ENCODE assay signal across 9 mouse cellular contexts in genomic region chr9:51277834-51278498, GRCm38 (mm10). TPM values are rescaled to one million over a fixed set of nuclear protein-coding genes. Genes with fewer than 3 reads are reported as not detected.
A peak's percentile ranks its signal among the peaks of the same experiment; 100 is the strongest.
DNase-seq lines count a peak whose midpoint lies in the region; TF ChIP-seq lines count a peak whose summit lies in the region.
"Had no signal": no experiment of that assay in that cellular context is flagged by ENCODE, and none has a peak within 500 bp of the region (broad histone marks: within the 10 kb centered on the region; RNA-seq: fewer than 3 reads in every experiment).

No protein-coding gene starts in this region.

- peak overlapping the region; percentile 85 for H3K27ac ChIP-seq in hindbrain, embryonic 10.5 days

- peaks cover 21% of the 10 kb centered on the region for H3K4me1 ChIP-seq in hindbrain, embryonic 10.5 days (replicated peaks)

- 21% methylated on average over 13 of the region's 13 CpGs for WGBS in hindbrain, embryonic 10.5 days

- no peaks in the 10 kb centered on the region for H3K79me3 ChIP-seq in C2C12 (ENCODE audit: low read depth)

- no peak for TF ChIP-seq CTCF in C2C12 (IDR thresholded peaks at IDR 0.05; ENCODE audit: control insufficient read depth, insufficient read depth, insufficient read length)

- intact Hi-C loops in left cerebral cortex, postnatal 25 days (cut with DNase I) = loop anchor here (5.0 kb wide), 1 partner anchor 116 kb away; no protein-coding TSS in a partner anchor

- peak; percentile 8 for DNase-seq in embryo, embryonic 10 days (ENCODE audit: low spot score)
- no peak for DNase-seq in embryo, embryonic 9.5 days (ENCODE audit: extremely low spot score)
- no peak for DNase-seq in hindbrain, embryonic 10.5 days (ENCODE audit: low spot score)
- DNase-seq in mesoderm, embryonic 11.5 days (ENCODE audit: low read depth, low spot score) = peak; percentile 6
- no peak for DNase-seq in adrenal gland, adult 2 months
- no peak for DNase-seq in left cerebral cortex, postnatal 25 days (ENCODE audit: low spot score in 2 of 2)
- DNase-seq in MN1 (ENCODE audit: low spot score) = no peak

- H3K27me3 ChIP-seq in C2C12 (ENCODE audit: control insufficient read depth, insufficient read depth, insufficient read length) = peaks cover 5% of the 10 kb centered on the region
- H3K27me3 ChIP-seq in hindbrain, embryonic 10.5 days (ENCODE audit: insufficient read depth, poor library complexity, severe bottlenecking) = peaks cover 50% of the 10 kb centered on the region

- H3K9me3 ChIP-seq in hindbrain, embryonic 10.5 days = no peaks in the 10 kb centered on the region

- no peaks in the 10 kb centered on the region for H3K79me2 ChIP-seq in C2C12 (ENCODE audit: control insufficient read depth, insufficient read depth)

- peak overlapping the region; percentile 6 for H3K4me3 ChIP-seq in C2C12 (ENCODE audit: insufficient read depth, poor library complexity, severe bottlenecking)
- H3K4me3 ChIP-seq in hindbrain, embryonic 10.5 days = peak overlapping the region; percentile 70

- no peak overlapping the region for H3ac ChIP-seq in C2C12 (ENCODE audit: control insufficient read depth, insufficient read length, low read depth)

- no peaks in the 10 kb centered on the region for H3K36me3 ChIP-seq in C2C12 (ENCODE audit: control insufficient read depth, insufficient read depth)
- H3K36me3 ChIP-seq in hindbrain, embryonic 10.5 days = no peaks in the 10 kb centered on the region

TF ChIP-seq in C2C12, 6 proteins besides CTCF, POLR2A, EP300 and RAD21:
- TF ChIP-seq CEBPB (IDR thresholded peaks at IDR 0.05; ENCODE audit: low read depth) (no peak), MAX (IDR thresholded peaks at IDR 0.05) (no peak), MYOG (IDR thresholded peaks at IDR 0.05; ENCODE audit: control insufficient read depth, extremely low read depth, insufficient read length) (no peak), FOSL1 (IDR thresholded peaks at IDR 0.05; ENCODE audit: insufficient read depth, low read length, poor library complexity, severe bottlenecking) (no peak), USF1 (IDR thresholded peaks at IDR 0.05; ENCODE audit: low read depth) (no peak), MYOD1 (IDR thresholded peaks at IDR 0.05; ENCODE audit: control insufficient read depth, insufficient read length, low read depth) (no peak)

RNA-seq across cellular contexts. Expression of gene Colca2, which starts 0.4 kb away (rescaled TPM):
- 0.20 TPM for polyA plus RNA-seq in C2C12 (2012; fragmentation: generic; extraction: Trizol)
- polyA plus RNA-seq in hindbrain, embryonic 10.5 days (2016; fragmentation: Nextera tagmentation; extraction: Ambion mirVana) = 1.6 and 1.9 TPM in 2 replicates
- 1 to 10 TPM; 2.2 to 4.0 TPM for total RNA-seq in adrenal gland, adult 2 months (2021)
- polyA plus RNA-seq in adrenal gland, adult 2 months (2012; rRNA removed) = 3.5 and 3.8 TPM in 2 replicates
- total RNA-seq in left cerebral cortex, postnatal 25 days (2021) = 1 to 10 TPM; 1.1 to 2.3 TPM
- total RNA-seq: neutrophil, adult 5-6 weeks had no signal

RNA-seq across cellular contexts. Expression of gene 1810046K07Rik, which starts 50.8 kb away (rescaled TPM):
- polyA plus RNA-seq in C2C12 (2012; fragmentation: generic; extraction: Trizol) = not detected
- polyA plus RNA-seq in hindbrain, embryonic 10.5 days (2016; fragmentation: Nextera tagmentation; extraction: Ambion mirVana) = not detected in 2 replicates
- not detected for total RNA-seq in adrenal gland, adult 2 months (2021)
- polyA plus RNA-seq in adrenal gland, adult 2 months (2012; rRNA removed) = 0.08 TPM in 1 of 2 replicates, not detected in the other
- not detected for total RNA-seq in left cerebral cortex, postnatal 25 days (2021)
- total RNA-seq: neutrophil, adult 5-6 weeks had no signal

Comparison
In these comparisons a context has a peak if more than half of its experiments do, and no peak if none do; other contexts are left out.
1. DNase-seq: peak in embryo, embryonic 10 days (single experiment) and mesoderm, embryonic 11.5 days (single experiment); none in embryo, embryonic 9.5 days (single experiment), hindbrain, embryonic 10.5 days (single experiment), adrenal gland, adult 2 months (single experiment), left cerebral cortex, postnatal 25 days (0 of 2) and MN1 (single experiment).